Mouse (Mus musculus): ENCODE results near the gene Cldn3. TPM values are rescaled to one million over a fixed set of nuclear protein-coding genes. Genes with fewer than 3 reads are reported as not detected.

Gene Cldn3
- total RNA-seq, 2 experiments from 2014 or later: 0.81 to 0.82 TPM

GRCm38 (mm10) chr5:135010320-135010709 lies 24.3 kb downstream of the Cldn3 start:
- intact Hi-C loops (cut with DNase I): loop anchor here (5.0 to 10.0 kb wide), 2 partner anchors 177 to 274 kb away; partner anchors contain the start of gene Baz1b
- DNase-seq (ENCODE audit: extremely low spot score in 1 of 2, low spot score in 2 of 2): no peak
- TF ChIP-seq CTCF (IDR thresholded peaks at IDR 0.05): no peak
- Histone ChIP-seq H3K27ac (peak overlapping the region; percentile 99), H3K4me3 (peak overlapping the region; percentile 73)

- intact Hi-C loops (cut with DNase I): loop anchor here (5.0 to 10.0 kb wide), 2 partner anchors 176 to 274 kb away; partner anchors contain the start of gene Baz1b
- H3K27ac ChIP-seq: no peak overlapping the region
- no peak for TF ChIP-seq CTCF (IDR thresholded peaks at IDR 0.05)
- DNase-seq (ENCODE audit: extremely low spot score in 1 of 2, low spot score in 2 of 2): no peak
- no peak overlapping the region for H3K4me3 ChIP-seq
Measured at GRCm38 (mm10) chr5:135010841-135011743, 25.1 kb downstream of the Cldn3 start.

GRCm38 (mm10) chr5:135011809-135012613 lies 26.0 kb downstream of the Cldn3 start:
- DNase-seq (ENCODE audit: extremely low spot score in 1 of 2, low spot score in 2 of 2): no peak
- Histone ChIP-seq H3K4me3 (no peak overlapping the region), H3K27ac (no peak overlapping the region)
- TF ChIP-seq CTCF (IDR thresholded peaks at IDR 0.05): no peak
- intact Hi-C loops (cut with DNase I): loop anchor here (5.0 to 10.0 kb wide), 2 partner anchors 175 to 273 kb away; partner anchors contain the start of gene Baz1b

GRCm38 (mm10) chr5:135012671-135013441 lies 26.8 kb downstream of the Cldn3 start:
- intact Hi-C loops (cut with DNase I): loop anchor here (1.0 to 10.0 kb wide), 3 partner anchors 64 to 272 kb away; partner anchors contain the start of gene Baz1b
- no peak overlapping the region for H3K27ac ChIP-seq
- TF ChIP-seq CTCF (IDR thresholded peaks at IDR 0.05): peak; percentile 58
- no peak overlapping the region for H3K4me3 ChIP-seq
- DNase-seq (ENCODE audit: extremely low spot score in 1 of 2, low spot score in 2 of 2): peak; percentile 73 to 81

GRCm38 (mm10) chr5:135015497-135015896 lies 29.5 kb downstream of the Cldn3 start:
- H3K27ac ChIP-seq: no peak overlapping the region
- peak; percentile 86 to 93 for DNase-seq (ENCODE audit: extremely low spot score in 1 of 2, low spot score in 2 of 2)
- no peak; the same call in none of the 2 replicates for TF ChIP-seq CTCF (IDR thresholded peaks at IDR 0.05)
- intact Hi-C loops (cut with DNase I): loop anchor here (5.0 to 10.0 kb wide), 2 partner anchors 47 to 269 kb away; partner anchors contain the start of genes Bud23 and Dnajc30
- H3K4me3 ChIP-seq: no peak overlapping the region

- DNase-seq (ENCODE audit: extremely low spot score in 1 of 2, low spot score in 2 of 2): no peak
- intact Hi-C loops (cut with DNase I): loop anchor here (5.0 to 10.0 kb wide), 2 partner anchors 46 to 269 kb away; partner anchors contain the start of genes Bud23 and Dnajc30
- H3K27ac ChIP-seq: no peak overlapping the region
- TF ChIP-seq CTCF (IDR thresholded peaks at IDR 0.05): peak; percentile 49
- H3K4me3 ChIP-seq: no peak overlapping the region
Measured at GRCm38 (mm10) chr5:135016224-135016759, 30.3 kb downstream of the Cldn3 start.

- Histone ChIP-seq H3K27ac (no peak overlapping the region), H3K4me3 (no peak overlapping the region)
- DNase-seq (ENCODE audit: extremely low spot score in 1 of 2, low spot score in 2 of 2): no peak
- TF ChIP-seq CTCF (IDR thresholded peaks at IDR 0.05): no peak
- intact Hi-C loops (cut with DNase I): no loop called here
Measured at GRCm38 (mm10) chr5:135021814-135022213, 35.8 kb downstream of the Cldn3 start.

GRCm38 (mm10) chr5:135023344-135024173 lies 37.5 kb downstream of the Cldn3 start, which contains the start of gene Stx1a:
Gene Stx1a, plus strand, starts transcription at chr5:135023482.
- no peak; the same call in 1 of the 2 replicates for TF ChIP-seq CTCF (IDR thresholded peaks at IDR 0.05)
- H3K4me3 ChIP-seq: peak within 1 kb of the TSS; percentile 85
- peak; percentile 87 to 89 for DNase-seq (ENCODE audit: extremely low spot score in 1 of 2, low spot score in 2 of 2)
- intact Hi-C loops (cut with DNase I): no loop called here
- H3K27ac ChIP-seq: peak within 1 kb of the TSS; percentile 86

- Histone ChIP-seq H3K4me3 (peak overlapping the region; percentile 85), H3K27ac (peak overlapping the region; percentile 89)
- DNase-seq (ENCODE audit: extremely low spot score in 1 of 2, low spot score in 2 of 2): no peak
- no peak for TF ChIP-seq CTCF (IDR thresholded peaks at IDR 0.05)
- intact Hi-C loops (cut with DNase I): no loop called here
Measured at GRCm38 (mm10) chr5:135024665-135025224, 38.7 kb downstream of the Cldn3 start.
